Mouse (Mus musculus): ENCODE results near the gene Gnat1.

DNA sequence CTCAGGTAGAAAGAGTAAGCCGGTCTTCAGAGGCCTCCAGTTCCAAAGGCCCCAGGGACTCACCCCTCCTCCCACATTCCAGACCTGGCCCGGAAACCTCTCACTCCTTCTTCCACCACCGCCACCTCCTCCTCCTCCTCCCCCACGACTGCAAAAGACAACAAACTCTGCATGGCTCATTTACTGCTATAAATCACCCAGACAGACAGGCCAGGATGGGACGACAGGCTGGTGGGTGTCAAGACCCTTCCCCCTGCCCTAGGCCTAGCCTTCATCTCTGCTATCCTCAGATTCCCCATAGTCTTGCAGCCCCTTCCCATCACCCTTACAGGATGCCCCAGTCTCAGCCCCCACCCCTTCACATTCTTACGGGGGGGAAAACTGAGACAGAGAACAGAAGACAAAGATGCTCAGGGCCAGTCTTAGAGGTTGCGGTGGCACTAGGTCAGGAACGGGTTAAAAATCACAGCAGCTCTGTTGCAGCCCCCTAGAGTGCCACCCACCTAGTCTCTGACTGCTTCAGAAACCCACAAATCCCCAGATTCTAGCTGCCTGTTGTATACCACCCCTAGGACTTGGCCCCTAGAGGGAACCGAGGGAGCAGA is 20.0 kb upstream of the Gnat1 start:
- TF ChIP-seq CTCF (IDR thresholded peaks at IDR 0.05; ENCODE audit: extremely low read depth, insufficient read depth, insufficient read length, insufficient replicate concordance) (no peak), POLR2A (IDR thresholded peaks at IDR 0.05; ENCODE audit: low read depth, low read length) (no peak)

Data from spleen, adult 2 months (tissue).